ENCODE assay signal across 20 mouse cellular contexts in the genomic region with DNA sequence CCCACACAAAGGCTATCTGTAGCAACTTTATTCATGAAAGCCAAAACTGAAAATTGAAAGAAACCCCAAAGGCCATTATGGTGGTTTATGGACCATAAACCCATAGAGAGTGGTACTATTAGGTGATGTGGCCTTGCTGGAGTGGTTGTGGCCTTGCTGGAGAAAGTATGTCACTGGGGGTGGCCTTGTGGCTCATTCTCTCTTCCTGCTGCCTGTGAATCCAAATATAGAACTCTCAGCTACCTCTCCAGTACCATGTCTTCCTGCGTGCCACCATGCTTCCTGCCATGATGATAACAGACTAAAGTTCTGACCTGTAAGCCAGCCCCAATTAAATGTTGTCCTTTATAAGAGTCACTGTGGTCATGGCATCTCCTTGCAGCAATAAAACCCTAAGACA. TPM values are rescaled to one million over a fixed set of nuclear protein-coding genes. Genes with fewer than 3 reads are reported as not detected.
DNase-seq lines count a peak whose midpoint lies in the region; ATAC-seq lines count a peak whose summit lies in the region.
"Had no signal": no experiment of that assay in that cellular context is flagged by ENCODE, and none has a peak within 500 bp of the region (broad histone marks: within the 10 kb centered on the region; RNA-seq: fewer than 3 reads in every experiment).

No protein-coding gene starts in this region.

- no peaks in the 10 kb centered on the region for H3K4me1 ChIP-seq in hindbrain, embryonic 13.5 days (replicated peaks)
- H3K4me1 ChIP-seq: forebrain, embryonic 15.5 days had no signal

- no peaks in the 10 kb centered on the region for H3K27me3 ChIP-seq in hindbrain, embryonic 13.5 days
- H3K27me3 ChIP-seq: embryonic facial prominence, embryonic 12.5 days; forebrain, embryonic 13.5 days; forebrain, embryonic 15.5 days had no signal

- 96% methylated on average over 1 of the region's 1 CpGs for WGBS in hindbrain, embryonic 13.5 days

- no peaks in the 10 kb centered on the region for H3K9me3 ChIP-seq in hindbrain, embryonic 13.5 days
- H3K9me3 ChIP-seq: embryonic facial prominence, embryonic 10.5 days; embryonic facial prominence, embryonic 12.5 days; forebrain, embryonic 13.5 days; forebrain, embryonic 15.5 days had no signal

- no peaks in the 10 kb centered on the region for H3K36me3 ChIP-seq in hindbrain, embryonic 13.5 days
- H3K36me3 ChIP-seq: embryonic facial prominence, embryonic 12.5 days; forebrain, embryonic 15.5 days had no signal

- peak; percentile 91 for DNase-seq in 416B (ENCODE audit: low read depth)
- DNase-seq in induced T-regulatory cell, adult 2 months (ENCODE audit: low read depth), result peak; percentile 34
- no peak for DNase-seq in gastrocnemius, adult 18-20 months (ENCODE audit: low spot score)
- DNase-seq: adrenal gland, adult 2 months; adrenal gland, postnatal 10 days; adrenal gland, postnatal 25 days; B cell, adult 2 months; cerebellum, adult 11 months; cerebellum, adult 18-20 months; cerebellum, adult 8-10 months; cerebellum, adult 9-11 months; cerebellum, postnatal 14 days; cerebellum, postnatal 36 days; forebrain, postnatal 0 days had no signal

- H3K9ac ChIP-seq in hindbrain, embryonic 13.5 days, result no peak overlapping the region
- H3K9ac ChIP-seq: embryonic facial prominence, embryonic 12.5 days; forebrain, embryonic 13.5 days; forebrain, embryonic 15.5 days; forebrain, postnatal 0 days had no signal

- H3K27ac ChIP-seq in hindbrain, embryonic 13.5 days, result no peak overlapping the region
- H3K27ac ChIP-seq: embryonic facial prominence, embryonic 10.5 days; embryonic facial prominence, embryonic 12.5 days; forebrain, embryonic 13.5 days; forebrain, embryonic 15.5 days had no signal

- peak; percentile 38 for ATAC-seq in CD4-positive, CD25-positive, alpha-beta regulatory T cell, adult 4 months
- no peak for ATAC-seq in hindbrain, embryonic 13.5 days (ENCODE audit: low FRiP score)
- ATAC-seq: forebrain, embryonic 13.5 days; forebrain, embryonic 15.5 days; forebrain, postnatal 0 days had no signal

- no peak overlapping the region for H3K4me3 ChIP-seq in hindbrain, embryonic 13.5 days
- H3K4me3 ChIP-seq: embryonic facial prominence, embryonic 10.5 days; embryonic facial prominence, embryonic 12.5 days; forebrain, embryonic 13.5 days; forebrain, embryonic 15.5 days had no signal

- no peak overlapping the region for H3K4me2 ChIP-seq in hindbrain, embryonic 13.5 days
- H3K4me2 ChIP-seq: embryonic facial prominence, embryonic 12.5 days; forebrain, embryonic 13.5 days; forebrain, embryonic 15.5 days had no signal

RNA-seq across cellular contexts. Expression of a gene that starts 33.9 kb away (rescaled TPM):
- polyA plus RNA-seq in CD4-positive, CD25-positive, alpha-beta regulatory T cell, adult 4 months (2017; shearing (Covaris generic)), result 10 to 100 TPM; 33.2 to 39.6 TPM
- 1.6 and 3.1 TPM in 2 replicates for polyA plus RNA-seq in hindbrain, embryonic 13.5 days (2015; fragmentation: Nextera tagmentation; extraction: Ambion mirVana)
- total RNA-seq in gastrocnemius, adult 18-20 months (2021), result 1 to 10 TPM in 1 of 2 experiments, under 1 TPM in 1; 0.75 to 1.3 TPM
